Mouse (Mus musculus) C2C12 (cell line): ENCODE results near the gene Apba1. TPM values are rescaled to one million over a fixed set of nuclear protein-coding genes. Genes with fewer than 3 reads are reported as not detected.

Experiments
- H3K27me3 ChIP-seq: one replicate; pipeline ENCODE4 v1.6.1; 2011; ENCODE audit not compliant: control insufficient read depth, insufficient read depth, insufficient read length
- H3K36me3 ChIP-seq: one replicate; pipeline ENCODE4 v1.6.1; 2011; ENCODE audit not compliant: control insufficient read depth, insufficient read depth
- H3K4me3 ChIP-seq: one replicate; pipeline ENCODE4 v1.5.1; 2011; ENCODE audit warnings: mild to moderate bottlenecking, control low read depth; ENCODE audit not compliant: poor library complexity, insufficient read depth, severe bottlenecking
- H3K79me2 ChIP-seq: one replicate; pipeline ENCODE4 v1.6.1; 2011; ENCODE audit not compliant: control insufficient read depth, insufficient read depth
- H3K79me3 ChIP-seq: one replicate; pipeline ENCODE4 v1.6.1; 2011; ENCODE audit warnings: low read depth, control low read depth
- H3ac ChIP-seq: one replicate; pipeline ENCODE3; 2011; ENCODE audit warnings: low read depth; ENCODE audit not compliant: control insufficient read depth, insufficient read length
- CEBPB ChIP-seq: IDR thresholded peaks from one replicate; pipeline ENCODE4 v1.6.1; 2011; ENCODE audit warnings: low read depth, mild to moderate bottlenecking, control low read depth, moderate library complexity
- CTCF ChIP-seq: IDR thresholded peaks from one replicate; pipeline ENCODE4 v1.5.1; 2011; ENCODE audit not compliant: control insufficient read depth, insufficient read depth, insufficient read length
- FOSL1 ChIP-seq: IDR thresholded peaks from one replicate; pipeline ENCODE4 v1.8.0; 2011; ENCODE audit warnings: mild to moderate bottlenecking, low read length; ENCODE audit not compliant: poor library complexity, insufficient read depth, severe bottlenecking
- MAX ChIP-seq: IDR thresholded peaks from one replicate; pipeline ENCODE4 v1.6.1; 2011; ENCODE audit warnings: mild to moderate bottlenecking, control low read depth
- MYOD1 ChIP-seq: IDR thresholded peaks from one replicate; pipeline ENCODE4 v1.6.1; 2011; ENCODE audit warnings: low read depth; ENCODE audit not compliant: control insufficient read depth, insufficient read length
- MYOG ChIP-seq: IDR thresholded peaks from one replicate; pipeline ENCODE4 v1.6.1; 2011; ENCODE audit not compliant: control insufficient read depth, insufficient read length; ENCODE audit errors: extremely low read depth
- USF1 ChIP-seq: IDR thresholded peaks from one replicate; pipeline ENCODE4 v1.6.1; 2011; ENCODE audit warnings: low read depth, mild to moderate bottlenecking, control low read depth, moderate library complexity
- polyA plus RNA-seq: library from polyadenylated mRNA; unstranded; fragments of >200 nt; fragmentation: generic; extraction: Trizol; gene quantifications from one replicate; pipeline ENCODE4 v1.2.1, GENCODE M21; 2012; ENCODE audit warnings: missing spikeins

The Apba1 gene
- polyA plus RNA-seq, 1 experiment, result 0.02 TPM

- Histone ChIP-seq H3K79me2 (no peaks in the 10 kb centered on the region), H3K79me3 (no peaks in the 10 kb centered on the region), H3K27me3 (no peaks in the 10 kb centered on the region), H3ac (no peak overlapping the region), H3K36me3 (no peaks in the 10 kb centered on the region), H3K4me3 (no peak overlapping the region)
- TF ChIP-seq CEBPB (no peak), MAX (no peak), FOSL1 (no peak), CTCF (no peak), MYOD1 (no peak), USF1 (no peak), MYOG (no peak)
These were observed 182.8 kb downstream of the Apba1 start for GRCm38 (mm10) chr19:23941422-23941949.

GRCm38 (mm10) chr19:23942886-23943285 lies 184.2 kb downstream of the Apba1 start:
- no peak overlapping the region for H3K4me3 ChIP-seq
- no peaks in the 10 kb centered on the region for H3K79me3 ChIP-seq
- H3K79me2 ChIP-seq, result no peaks in the 10 kb centered on the region
- no peak for TF ChIP-seq MYOD1
- no peaks in the 10 kb centered on the region for H3K36me3 ChIP-seq
- H3K27me3 ChIP-seq, result no peaks in the 10 kb centered on the region
- H3ac ChIP-seq, result no peak overlapping the region

- H3K79me3 ChIP-seq, result no peaks in the 10 kb centered on the region
- H3K79me2 ChIP-seq, result no peaks in the 10 kb centered on the region
- no peaks in the 10 kb centered on the region for H3K27me3 ChIP-seq
- TF ChIP-seq MYOG (no peak), CEBPB (no peak), USF1 (no peak)
- H3K4me3 ChIP-seq, result no peak overlapping the region
- H3K36me3 ChIP-seq, result no peaks in the 10 kb centered on the region
- no peak overlapping the region for H3ac ChIP-seq
These were observed 187.5 kb downstream of the Apba1 start for GRCm38 (mm10) chr19:23946026-23946685.

GRCm38 (mm10) chr19:23946751-23947150 lies 188.1 kb downstream of the Apba1 start:
- H3K36me3 ChIP-seq, result no peaks in the 10 kb centered on the region
- TF ChIP-seq MYOD1 (no peak), MAX (no peak), CEBPB (no peak), USF1 (no peak), FOSL1 (no peak), MYOG (no peak)
- H3ac ChIP-seq, result no peak overlapping the region
- H3K79me3 ChIP-seq, result no peaks in the 10 kb centered on the region
- H3K4me3 ChIP-seq, result no peak overlapping the region
- H3K27me3 ChIP-seq, result no peaks in the 10 kb centered on the region
- H3K79me2 ChIP-seq, result no peaks in the 10 kb centered on the region

- Histone ChIP-seq H3K36me3 (no peaks in the 10 kb centered on the region), H3K4me3 (no peak overlapping the region)
These were observed 189.2 kb downstream of the Apba1 start for GRCm38 (mm10) chr19:23947871-23948270.

GRCm38 (mm10) chr19:23948301-23949000 lies 189.8 kb downstream of the Apba1 start:
- Histone ChIP-seq H3ac (no peak overlapping the region), H3K79me3 (no peaks in the 10 kb centered on the region), H3K36me3 (no peaks in the 10 kb centered on the region), H3K79me2 (no peaks in the 10 kb centered on the region), H3K4me3 (no peak overlapping the region), H3K27me3 (no peaks in the 10 kb centered on the region)
- TF ChIP-seq MAX (no peak), MYOD1 (no peak), MYOG (no peak), USF1 (no peak), FOSL1 (no peak), CEBPB (no peak), CTCF (no peak)

More at GRCm38 (mm10) chr19:23947871-23948270, 189.2 kb downstream of the Apba1 start:
- no peak overlapping the region for H3ac ChIP-seq
- no peaks in the 10 kb centered on the region for H3K79me3 ChIP-seq
- TF ChIP-seq MYOG (no peak), CTCF (no peak), FOSL1 (no peak), MYOD1 (no peak), CEBPB (no peak), USF1 (no peak), MAX (no peak)
- H3K79me2 ChIP-seq, result no peaks in the 10 kb centered on the region
- no peaks in the 10 kb centered on the region for H3K27me3 ChIP-seq
